Mouse (Mus musculus) embryo, embryonic 10.5 days (tissue): ENCODE results near the gene Myrfl.
A peak's percentile ranks its signal among the peaks of the same experiment; 100 is the strongest.

ENCODE experiments used
- DNase-seq: peaks from one replicate; pipeline ENCODE4 v3.0.0-alpha.2; 2015; ENCODE audit warnings: low spot score

Myrfl gene

DNA sequence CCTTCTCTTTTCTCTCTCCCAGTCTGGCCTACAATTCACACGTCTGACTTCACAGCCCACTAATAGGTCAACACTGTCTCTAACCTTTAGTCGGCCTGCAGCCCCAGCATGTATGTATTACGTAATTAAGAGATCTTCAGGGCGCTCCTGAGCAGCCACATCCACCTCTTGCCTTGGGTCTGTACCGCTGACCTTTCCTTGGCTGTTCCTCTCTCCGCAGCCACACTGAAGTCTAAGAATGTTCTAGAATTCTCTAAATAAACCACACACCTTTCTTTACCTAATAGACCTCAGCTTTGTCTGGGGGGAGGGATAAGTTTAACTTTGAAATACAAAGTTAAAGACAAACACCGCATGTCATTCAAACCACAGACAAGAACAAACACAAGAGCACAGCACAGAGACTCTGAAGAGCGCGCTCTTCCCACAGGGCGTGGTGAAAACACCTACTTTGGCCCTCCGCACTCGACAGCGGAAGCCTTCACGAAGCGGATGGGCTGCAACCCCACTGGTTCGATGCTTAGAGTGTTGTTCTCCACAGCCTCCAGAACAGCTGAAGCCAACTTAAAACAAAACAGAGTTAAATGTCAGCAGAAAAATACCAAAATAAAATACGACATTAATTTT, 17.0 kb upstream of the Myrfl start:
- DNase-seq, result no peak

DNA sequence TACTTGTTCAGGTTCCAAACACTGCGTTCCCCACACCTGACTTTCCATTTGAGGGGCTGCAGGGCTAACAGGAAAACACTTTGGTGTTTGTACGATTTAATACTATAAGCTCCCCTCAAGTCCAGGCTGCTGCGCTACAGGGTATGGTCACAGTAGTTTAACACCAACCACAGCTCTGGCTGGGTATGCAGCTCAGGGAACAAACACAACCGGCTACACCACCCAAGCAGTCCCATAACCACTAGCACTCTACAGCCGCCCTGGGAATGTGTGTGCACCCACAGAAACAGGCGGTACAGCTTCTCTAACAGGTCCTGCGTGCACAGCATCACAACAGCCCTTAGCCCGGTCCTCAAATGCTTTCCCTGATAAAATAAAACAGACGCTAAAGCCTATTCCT, 16.1 kb upstream of the Myrfl start:
- no peak for DNase-seq

DNA sequence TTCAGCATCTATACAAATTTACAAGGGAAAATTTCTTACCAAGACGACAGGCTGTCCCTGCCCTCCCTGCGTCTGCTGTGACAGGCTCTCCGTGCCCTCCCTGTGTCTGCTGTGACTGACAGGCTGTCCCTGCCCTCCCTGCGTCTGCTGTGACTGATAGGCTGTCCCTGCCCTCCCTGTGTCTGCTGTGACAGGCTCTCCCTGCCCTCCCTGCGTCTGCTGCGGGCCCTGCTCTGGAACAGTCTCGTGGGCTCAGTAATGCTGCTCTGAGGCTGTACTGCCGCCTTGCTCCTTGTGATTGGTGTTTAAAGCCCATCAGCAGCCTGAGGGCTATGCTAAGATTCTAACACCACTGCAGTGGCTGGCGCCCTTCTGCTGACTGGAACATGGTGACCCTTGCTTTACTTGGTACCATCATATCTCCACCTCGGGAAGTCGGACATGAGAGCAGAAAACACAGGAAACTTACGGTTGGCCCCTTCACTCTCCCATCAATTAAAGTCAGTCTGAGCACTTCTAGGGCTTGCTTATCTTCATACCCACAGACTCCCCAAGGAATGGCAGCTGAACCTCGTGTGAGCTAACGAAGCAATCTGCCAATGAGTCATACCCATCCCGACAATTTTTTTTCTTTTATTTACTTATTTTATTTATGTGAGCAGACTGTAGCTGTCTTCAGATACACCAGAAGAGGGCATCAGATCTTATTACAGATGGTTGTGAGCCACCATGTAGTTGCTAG, 12.4 kb upstream of the Myrfl start:
- DNase-seq, result no peak

DNA sequence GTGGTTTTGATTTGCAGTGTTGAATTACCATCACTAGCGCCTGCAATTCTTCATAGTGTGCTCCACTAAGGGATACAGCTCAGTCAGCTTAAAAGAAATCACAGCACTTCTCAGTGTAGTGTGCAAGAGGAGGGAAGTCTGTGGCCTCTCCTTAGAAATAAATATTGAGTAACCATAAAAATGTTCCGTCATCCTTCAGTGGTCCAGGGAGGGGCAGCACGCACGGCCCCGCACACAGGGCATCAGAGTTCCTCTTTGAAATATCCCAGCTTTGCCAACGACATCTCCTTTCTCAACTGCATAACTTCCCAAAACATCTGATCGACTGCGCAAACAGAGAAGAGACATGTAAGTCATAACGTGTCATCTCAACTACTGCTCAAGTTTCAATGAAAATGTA, 10.1 kb upstream of the Myrfl start:
- no peak for DNase-seq

DNA sequence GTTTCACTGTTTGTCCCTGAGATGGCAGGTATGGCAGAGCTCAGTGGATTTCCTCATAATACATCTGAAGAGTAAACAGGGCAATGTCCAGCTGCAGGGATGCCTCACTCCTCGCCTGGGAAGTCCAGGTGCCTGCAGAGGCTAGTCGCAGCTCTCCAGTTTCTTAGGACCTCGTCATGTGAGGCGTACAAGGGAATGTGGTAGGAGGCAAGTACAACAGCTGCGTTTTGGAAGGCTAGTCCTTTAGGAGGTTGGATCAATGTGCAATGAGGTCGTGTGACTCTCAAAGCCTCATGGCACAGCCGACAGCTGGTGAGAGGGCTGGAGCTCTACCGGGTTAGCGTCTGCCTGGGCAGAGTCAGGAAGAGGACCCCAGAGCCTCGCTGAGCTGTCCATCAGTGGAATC, 7.8 kb upstream of the Myrfl start:
- DNase-seq, result no peak

DNA sequence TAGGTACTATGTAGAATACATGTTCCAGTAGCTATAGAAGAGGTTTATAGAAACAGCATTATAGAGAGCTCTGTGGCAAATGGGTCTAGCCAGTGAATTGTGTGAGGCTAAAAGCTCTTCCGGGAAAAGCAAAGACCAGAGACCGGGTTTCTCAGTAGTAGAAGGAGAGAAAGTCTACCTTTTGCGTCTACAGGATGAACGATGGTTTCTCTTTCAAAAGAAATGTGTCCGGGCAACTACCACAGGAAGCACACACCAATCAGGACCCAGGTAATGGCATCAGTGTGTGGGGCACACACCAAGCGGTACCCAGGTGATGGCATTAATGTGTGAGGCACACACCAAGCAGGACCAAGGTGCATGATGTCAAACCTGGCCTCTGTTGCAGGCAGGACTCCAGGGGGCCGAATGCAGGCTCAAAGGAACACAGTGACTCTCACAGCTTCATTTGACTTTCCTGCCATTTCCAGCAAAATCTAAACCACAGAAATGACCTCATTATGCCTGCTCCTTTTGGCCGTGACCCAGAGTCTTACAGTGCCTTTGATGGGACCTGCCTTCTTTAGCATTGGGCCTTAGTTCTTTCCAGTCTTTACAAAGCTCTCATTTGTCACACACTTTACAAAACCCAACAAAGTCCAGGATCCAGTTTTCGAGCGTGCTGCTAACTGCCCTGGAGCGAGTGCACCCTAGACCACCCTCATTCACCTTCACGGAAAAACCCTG, 1.4 kb downstream of the Myrfl start:
- no peak for DNase-seq

DNA sequence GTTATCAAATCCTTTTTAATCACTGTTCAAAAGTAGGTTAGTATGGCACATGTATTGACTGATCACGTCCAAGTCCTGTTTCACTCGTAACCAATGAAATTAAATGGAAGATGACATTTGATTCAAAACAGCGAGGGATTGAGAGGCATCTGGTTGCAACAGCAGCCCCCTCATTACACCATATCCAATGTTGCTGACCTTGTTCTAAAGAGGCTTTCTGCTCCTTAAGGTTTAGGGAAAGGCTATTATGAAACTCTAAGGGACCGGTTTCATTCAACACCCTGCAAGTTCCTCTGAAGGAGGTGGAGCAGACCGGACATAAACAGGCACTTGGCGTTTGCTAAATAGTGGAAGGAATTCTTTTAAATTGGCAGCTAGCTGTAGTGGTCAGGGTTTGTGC, 2.2 kb downstream of the Myrfl start:
- no peak for DNase-seq

DNA sequence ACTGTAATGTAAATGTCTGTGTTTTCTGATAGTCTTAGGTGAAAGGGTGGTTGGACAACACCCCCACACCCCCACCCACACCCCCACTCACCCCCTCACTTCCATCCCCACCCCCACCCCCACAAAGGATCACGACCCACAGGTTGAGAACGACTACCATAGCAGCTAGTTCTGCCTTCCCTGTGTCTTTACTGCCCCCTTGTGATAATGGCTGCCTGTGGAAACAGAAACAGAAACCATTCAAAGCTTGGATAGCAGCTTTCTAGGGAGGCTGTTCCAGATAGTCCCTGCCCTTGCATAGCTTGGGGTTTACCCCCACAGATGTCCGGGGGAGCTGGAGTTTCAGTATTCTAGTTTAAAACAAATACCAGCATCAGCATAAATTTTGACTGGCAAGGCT, 3.0 kb downstream of the Myrfl start:
- DNase-seq, result peak; percentile 47

DNA sequence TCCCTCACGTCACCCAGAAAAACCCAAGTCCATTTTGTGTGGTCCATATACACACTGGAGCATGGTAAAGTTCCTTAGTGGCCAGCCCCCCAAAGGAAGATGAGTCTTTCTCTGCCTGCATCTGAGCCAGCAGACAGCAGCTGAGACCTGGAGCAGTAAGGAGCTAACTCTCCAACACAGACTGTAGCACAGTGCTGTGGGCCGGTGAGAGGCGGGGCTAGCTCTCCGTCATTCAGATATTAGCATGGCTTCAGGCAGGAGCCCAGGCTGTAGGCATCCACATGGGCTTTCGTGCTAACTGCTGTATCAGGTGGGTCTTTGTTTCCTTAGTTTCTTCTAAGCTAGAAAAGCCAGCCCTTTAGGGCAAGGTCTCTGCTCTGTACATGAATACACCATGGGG, 6.1 kb downstream of the Myrfl start:
- peak; percentile 30 for DNase-seq

DNA sequence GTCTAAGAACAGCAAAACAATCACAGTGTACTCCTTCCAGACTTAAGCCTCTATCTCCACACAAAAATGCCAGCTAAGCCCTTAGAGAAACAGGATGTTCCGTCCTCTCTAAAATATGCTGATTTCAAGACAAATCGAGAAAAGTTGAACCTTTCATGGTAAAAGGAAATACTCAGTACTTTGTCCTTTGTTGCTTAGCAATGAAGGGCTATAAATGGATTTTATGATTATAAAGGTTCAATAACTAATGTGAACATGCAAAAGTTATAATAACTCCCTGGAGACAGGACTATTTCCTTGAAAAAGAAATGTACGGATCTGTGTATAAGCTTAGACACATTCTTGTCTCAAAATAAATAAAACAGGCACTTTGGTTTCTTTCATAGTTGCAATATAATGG, 12.2 kb downstream of the Myrfl start:
- no peak for DNase-seq

DNA sequence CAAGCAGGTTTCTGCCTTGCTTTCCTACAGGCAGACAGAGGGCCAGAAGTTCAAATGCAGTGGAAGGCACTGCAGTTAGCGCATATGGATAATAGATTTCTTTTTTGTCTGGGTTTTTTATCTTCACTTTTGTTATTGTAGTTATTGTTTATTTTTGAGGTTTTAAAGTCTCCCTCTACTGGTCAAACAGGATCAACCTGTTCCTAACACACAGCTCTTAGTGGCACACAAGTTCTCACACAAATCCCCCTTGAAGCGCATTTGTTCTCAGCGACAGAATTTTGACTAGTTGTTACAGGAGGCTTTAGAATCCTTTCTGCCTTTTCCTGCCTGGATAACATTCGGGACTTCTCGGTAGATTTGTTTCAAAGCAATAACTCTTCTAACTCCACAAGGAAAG, 13.2 kb downstream of the Myrfl start:
- DNase-seq, result no peak

DNA sequence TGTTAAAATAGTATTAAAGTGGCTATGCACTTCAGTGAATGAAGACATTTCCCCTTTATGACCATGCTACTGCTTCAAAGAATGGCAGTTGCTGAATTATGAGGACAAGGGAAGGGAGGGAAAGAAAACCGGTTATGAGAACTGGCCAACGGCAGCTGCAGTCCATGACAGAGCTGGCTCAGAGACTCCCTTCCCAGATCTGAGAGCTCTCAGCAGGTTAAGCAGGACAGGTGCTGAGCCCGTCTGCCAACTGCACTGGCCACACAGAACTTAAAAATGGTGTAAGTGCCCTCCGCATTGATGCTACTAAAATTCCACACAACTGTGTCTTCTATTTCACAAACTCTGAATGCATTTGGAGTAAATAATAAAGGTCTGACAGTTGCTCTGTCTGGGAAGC, 19.3 kb downstream of the Myrfl start:
- no peak for DNase-seq

DNA sequence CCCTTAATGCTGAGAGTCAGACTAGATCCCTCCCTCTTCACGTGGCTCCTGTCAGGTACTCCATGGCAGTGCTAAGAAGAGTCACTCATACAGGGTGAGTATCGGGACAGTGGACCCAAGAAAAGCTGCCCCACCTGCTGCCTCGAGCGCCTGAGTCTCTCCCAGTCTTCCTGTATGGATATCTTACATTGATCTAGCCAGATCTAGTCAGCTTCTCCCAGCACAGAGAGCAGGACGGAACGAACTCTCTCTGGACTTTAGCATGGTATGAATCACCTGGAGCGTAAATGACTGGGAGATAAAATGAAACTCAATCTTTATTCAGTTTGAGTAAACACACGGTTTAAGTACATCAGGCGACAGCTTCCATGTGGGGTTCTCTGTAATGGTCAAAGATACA, 22.2 kb downstream of the Myrfl start:
- no peak for DNase-seq

DNA sequence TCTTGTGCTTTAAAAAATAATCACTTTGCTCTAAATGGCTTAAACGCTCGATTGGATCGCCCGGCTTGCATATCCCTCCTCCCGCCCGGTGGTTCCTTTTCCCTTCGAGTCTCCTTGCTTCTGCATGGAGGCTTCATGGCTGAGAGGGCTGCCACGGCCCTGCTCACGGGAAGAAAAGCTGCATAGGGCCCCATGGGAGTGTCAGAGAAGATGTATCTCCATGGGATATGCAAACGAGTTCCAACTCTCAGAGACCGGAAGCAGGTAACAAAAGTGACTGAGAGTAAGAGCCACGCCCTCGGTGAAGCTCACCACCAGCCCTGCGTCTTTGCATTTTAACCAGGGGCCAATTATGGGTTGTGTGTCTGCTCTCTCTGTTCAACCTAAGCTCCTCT, 24.7 kb downstream of the Myrfl start:
- no peak for DNase-seq

DNA sequence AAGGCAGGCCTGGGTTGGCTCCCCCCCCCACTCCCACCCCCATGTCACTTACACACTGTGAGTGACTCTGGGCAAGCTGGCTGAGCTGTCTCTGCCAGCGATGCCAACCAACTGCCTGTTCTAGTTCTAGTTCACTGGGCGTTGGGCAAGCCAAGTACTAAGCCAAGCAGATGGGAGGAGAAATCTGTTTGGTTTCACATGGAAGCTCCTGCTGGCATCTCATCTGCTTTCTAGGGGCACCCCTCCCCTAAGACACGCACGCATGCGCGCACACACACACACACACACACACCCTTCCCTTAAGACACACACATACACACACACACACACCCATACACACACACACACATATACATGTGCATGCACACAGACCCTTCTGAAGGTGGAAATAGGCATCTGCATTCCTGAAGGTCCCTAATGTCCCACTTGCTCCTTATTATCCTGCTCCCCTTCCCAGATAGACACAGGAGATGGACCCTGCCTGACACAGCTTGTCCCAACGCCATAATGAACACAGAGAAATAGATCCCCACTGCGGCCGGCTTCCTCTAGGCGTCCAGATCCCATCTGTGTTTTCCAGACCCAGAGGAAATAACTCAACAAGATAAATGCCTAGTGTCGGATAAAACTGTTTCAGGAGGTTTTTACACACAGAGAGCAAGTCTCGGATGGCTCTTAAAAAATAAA, 25.2 kb downstream of the Myrfl start:
- DNase-seq, result peak; percentile 26

DNA sequence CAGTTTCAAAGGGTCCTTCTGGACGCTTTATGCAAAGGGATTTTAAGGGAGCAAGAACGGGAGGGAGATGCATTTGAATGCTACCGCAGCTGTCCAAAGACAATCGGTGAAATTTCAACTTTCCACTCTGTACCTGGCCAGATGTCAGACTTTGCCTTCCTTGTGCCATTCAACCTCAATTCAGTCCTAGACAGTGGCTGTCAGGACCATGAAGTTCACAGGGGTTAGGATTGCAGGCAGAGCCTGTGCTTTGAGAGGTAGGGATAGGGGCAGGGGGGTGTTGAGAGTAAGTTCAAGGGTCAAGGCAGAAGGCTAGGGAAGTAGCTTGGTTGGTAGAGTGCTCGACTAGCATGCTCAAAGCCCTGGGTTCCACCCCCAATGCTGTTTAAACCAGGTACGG, 25.9 kb downstream of the Myrfl start:
- no peak for DNase-seq

DNA sequence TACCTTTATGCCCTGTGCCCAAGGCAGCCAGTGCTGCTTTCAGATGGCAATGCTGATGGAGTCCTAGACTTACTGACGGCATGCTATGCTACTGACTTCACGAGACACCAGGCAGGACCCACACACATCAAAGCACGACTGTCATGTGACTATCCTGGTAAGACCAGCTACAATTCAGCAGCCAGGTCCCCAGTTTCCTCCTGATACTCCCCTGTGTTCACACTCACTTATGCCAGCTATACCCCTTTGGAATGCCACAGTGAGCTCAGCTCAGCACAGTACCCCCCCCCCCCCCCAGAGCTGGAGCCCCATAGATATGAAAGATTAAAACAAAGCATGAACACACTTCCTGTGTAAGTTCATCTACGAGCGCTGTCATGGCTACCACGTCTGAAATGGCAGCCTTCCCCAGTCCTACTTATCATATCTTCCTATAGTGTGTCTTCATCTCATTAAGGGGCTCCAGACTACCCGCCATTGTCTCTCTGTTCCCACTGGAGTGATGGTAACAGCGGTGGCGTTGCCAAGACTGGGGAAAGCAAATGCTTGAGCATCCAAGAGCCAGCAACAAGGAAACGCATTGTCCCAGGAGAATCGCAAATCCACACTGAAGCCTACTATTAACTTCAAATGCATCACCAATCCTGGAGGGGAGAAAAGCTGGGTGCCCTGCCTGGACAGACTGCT, 43.4 kb downstream of the Myrfl start:
- no peak for DNase-seq

DNA sequence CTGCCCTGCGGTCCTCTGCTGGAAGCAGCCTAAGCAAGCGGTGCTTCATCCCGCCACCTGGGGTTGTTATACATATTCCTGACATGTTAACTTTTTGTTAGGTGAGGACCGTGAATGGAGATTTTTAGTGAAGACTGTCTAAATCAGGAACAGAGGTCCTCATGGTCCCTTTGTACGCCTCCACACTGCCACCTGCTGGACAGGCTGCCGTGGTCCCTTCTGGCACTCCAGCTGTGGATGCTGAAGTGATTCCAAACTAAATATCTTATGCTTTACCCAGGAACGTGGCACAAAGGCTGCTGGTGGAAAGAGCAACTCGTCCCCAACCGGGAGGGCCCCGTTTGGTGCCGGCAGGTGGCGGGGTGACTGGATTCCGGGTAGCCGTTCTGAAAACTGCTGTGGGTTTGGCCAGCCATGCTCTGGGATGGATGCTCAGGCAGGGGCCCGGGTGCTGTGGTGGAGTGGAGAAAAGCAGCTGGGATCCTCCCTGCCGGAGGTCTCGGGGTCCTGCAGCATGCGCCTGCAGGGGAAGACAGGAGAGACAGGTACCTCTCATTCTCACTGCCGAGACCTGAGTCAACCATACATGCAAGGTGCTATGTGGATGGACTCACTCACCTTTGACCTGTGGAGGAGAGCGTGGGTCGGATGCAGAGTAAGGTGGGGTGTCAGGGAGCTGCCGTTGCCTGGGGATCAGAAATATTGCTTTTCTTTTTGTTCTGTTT, 47.8 kb downstream of the Myrfl start:
- peak; percentile 88 for DNase-seq

DNA sequence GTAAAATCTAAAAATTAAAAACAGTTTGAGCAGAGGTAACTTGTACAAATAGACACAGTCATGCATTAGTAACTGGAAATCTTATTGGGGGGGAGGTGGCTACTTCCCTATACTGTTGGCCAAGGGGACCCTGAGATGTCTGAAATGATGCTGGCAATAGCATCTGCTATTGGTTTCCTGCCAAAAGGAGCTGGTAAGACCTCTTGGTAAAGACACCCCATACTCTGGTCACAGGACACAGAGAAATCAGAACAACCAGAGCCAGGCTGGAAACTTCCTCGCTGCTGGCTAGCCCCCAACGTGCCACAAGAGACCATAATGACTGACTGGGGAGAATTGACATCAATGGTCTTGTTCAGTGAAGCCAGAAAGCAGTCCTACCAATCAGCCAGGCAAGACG, 55.2 kb downstream of the Myrfl start:
- no peak for DNase-seq

DNA sequence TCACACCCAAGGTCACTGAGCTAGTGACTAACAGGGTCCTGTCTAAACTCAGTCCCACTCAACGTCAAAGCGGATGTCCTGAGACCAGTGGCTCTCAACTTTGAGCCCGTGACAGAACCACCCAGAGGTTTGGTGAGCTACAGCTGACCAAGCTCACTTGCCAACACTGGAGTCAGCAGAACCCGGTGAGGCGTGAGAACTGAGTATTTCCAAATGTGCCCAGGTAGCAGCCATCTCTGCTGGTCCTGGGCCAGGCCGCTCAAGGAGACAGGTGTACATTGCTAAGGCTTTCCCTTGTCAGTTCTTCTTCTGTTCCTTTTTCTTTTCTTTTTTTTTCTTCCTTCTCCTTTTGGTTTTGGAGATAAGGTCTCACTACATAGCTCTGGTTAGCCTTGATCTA, 66.0 kb downstream of the Myrfl start:
- no peak for DNase-seq

DNA sequence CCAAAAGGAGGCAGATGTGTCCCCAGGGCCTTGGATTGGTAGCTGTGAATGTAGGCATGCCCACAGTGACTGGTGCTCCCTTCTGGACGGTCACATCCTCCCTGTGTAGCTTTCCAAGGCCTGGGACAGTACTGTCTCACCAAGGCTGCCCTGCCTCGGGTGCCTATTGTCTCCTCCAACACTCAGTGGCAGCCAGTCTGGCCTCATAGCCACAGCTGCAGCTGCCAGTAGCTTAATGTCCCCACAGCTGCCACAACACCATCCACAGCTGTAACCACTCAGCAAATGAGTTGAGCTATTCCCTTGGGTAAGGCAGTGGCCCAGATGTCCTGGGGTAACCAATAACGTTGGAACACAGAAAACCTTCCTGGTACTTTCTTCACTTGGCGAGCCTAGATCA, 68.6 kb downstream of the Myrfl start:
- DNase-seq, result peak; percentile 40

DNA sequence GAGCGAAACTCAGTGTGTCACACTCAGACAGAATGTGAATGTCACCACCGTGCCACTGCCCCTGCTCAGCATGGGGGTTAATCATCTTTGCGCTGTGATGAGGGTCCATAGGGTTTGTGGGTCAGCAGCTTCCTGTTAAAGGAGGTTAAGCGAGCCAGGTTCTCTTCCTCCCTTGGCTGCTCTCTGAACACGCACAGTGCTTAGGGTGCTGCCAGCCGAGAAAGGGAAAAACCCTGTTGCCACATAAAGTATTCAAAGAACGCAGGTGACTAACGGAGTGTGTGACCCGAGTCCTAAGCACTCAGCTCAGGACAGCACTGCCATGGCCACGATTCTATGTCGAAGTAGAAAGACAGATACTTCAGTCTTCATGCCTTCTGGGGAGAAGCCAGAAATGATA, 69.4 kb downstream of the Myrfl start:
- no peak for DNase-seq
